Mouse (Mus musculus) cerebellum, postnatal 14 days (tissue): ENCODE results near the gene Vpreb3.
A peak's percentile ranks its signal among the peaks of the same experiment; 100 is the strongest.

Source experiments
- DNase-seq, 2 experiments: peaks; one replicate each; pipeline ENCODE4 v3.0.0; 2021; ENCODE audit warnings: mixed read lengths in 2 of 2

The Vpreb3 gene

DNA sequence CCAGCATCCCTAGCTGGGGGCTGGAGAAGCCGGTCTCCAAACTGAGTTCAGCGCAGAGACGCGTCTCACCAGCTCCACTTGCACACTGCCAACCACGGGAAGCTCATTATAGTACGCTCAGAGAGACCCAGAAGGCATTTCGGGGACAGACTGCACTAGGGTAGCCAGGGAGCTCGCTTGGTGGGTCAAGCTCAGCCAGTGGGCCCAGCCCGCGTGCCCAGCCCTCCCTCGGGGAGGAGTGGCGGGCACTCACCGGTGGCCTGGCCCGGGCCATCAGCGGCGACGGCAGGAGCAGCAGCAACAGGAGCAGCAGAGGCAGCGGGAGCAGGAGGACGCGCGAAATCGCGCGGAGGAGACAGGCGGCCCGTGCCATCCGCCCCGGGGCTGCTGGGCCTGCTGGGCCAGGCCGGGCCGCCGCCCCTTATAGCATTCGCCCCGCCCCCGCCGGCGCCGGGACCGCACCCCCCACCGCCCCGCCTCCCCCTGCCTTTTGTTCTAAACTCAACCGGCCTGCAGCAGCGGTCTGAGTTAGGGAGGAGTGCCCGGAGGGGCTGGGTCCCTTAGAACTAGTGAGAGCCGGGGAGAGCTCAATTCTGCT, 10.7 kb upstream of the Vpreb3 start:
- peak in 1 of 2 experiments; percentile 27 for DNase-seq

DNA sequence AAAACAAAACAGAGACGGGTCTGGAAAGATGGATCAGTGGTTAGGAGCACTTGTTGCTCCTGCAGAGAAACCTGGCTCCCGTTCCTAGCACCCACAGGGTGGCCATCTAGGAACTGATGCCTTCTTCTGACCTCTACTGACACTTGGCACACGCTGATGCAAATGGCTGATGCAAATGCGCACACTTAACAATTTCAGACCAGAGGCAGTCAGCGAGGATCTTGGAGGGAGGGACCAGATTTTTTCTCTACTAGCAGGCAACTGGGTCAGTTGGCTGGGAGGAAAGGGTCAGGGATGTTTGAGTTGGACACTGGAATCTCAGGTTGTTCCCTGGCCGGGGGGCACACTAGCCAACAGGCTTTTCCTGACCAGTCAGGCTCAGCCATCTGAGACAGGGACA, 10.0 kb upstream of the Vpreb3 start, which contains the start of gene Chchd10:
Gene Chchd10 (plus strand): TSS at position 240 of the 400 bp plus-strand sequence.
- no peak for DNase-seq

DNA sequence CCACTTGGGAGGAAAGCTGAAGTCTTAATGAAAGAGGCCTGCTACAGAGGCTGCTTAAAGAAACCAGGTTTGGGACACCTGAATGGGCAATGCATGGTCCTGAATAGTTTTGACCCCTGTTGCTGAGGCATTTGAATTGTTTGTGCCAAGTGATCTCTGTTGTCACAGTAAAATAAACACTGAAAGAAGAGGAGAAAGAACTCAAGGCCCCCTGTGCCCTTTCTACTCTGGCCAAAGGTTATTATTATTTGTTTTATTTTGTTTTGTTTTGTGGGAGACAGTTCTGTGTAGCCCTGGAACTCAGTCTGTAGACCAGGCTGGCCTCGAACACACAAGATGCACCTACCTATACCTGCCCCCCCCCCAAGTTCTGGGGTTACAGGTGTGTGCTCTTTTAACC, 7.9 kb upstream of the Vpreb3 start:
- DNase-seq, result no peak

DNA sequence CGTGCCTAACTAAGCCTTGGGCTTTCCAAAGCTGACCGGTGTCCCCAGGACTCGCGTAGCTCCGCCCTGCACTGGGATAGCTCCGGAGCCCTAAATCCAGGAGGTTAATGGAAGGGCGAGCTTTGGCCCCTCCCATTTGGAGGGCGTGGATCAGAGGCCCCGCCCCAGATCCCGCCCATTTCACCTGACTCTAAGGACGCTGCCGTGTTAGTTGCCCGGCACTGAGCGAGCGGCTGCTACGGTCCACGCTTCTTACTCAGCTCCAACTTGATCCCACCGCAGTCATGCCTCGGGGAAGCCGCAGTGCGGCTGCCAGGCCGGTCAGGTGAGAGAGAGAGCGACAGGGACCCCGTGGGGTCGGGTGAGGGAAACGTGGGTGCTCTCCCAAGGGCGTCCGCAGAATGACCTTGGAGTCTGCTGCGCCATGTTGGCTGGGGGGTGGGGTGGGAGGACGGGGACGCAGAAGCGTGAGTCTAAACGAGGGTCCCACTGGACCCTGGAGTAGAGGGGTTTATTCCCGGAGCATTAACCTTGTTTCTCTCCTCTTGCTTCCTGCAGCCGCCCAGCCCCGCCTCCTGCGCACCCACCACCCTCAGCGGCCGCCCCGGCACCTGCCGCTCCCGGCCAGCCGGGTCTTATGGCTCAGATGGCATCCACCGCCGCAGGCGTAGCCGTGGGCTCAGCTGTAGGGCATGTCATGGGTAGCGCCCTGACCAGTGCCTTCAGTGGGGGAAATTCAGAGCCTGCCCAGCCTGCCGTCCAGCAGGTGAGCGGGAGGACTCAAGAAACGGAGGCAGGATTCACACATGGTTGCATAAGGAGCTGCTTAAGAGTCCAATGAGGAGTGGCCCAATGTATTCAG, 6.9 kb upstream of the Vpreb3 start, which contains the start of gene Mmp11:
Gene Mmp11 (minus strand): TSS at position 817 of the 862 bp plus-strand sequence.
- peak; percentile 86 to 88 for DNase-seq

DNA sequence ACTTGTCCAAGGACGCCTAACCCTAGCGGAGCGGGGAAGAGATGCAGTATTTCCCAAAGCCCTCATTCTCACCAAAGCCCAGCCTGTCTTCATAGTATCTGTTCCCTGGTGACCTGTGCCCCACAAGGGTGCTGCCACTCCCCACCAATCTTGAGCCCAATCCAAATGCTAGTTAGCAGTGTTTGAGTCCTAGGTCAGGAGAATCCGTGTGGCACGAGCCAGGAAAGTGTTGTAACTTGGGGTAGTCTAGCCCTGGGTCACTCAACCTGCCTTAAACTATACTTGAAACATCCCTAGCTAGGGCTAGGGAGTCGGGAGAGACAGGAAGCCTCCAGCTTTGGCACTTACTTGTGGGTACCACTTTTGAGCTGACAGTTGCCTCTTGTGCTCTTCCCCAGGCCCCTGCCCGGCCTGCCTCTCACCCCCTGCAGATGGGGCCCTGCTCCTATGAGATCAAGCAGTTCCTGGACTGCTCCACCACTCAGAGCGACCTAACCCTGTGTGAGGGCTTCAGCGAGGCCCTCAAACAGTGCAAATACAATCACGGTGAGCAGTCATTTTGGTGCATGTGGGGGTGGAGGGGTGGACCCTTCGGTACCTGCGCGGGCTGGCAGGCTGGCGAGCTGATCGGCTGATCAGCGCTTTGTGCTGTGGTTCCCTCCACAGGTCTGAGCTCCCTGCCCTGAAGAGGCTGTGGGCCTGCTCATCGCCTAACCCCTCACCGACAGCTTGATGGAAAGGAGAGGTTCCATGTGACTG, 5.8 kb upstream of the Vpreb3 start:
- no peak for DNase-seq

DNA sequence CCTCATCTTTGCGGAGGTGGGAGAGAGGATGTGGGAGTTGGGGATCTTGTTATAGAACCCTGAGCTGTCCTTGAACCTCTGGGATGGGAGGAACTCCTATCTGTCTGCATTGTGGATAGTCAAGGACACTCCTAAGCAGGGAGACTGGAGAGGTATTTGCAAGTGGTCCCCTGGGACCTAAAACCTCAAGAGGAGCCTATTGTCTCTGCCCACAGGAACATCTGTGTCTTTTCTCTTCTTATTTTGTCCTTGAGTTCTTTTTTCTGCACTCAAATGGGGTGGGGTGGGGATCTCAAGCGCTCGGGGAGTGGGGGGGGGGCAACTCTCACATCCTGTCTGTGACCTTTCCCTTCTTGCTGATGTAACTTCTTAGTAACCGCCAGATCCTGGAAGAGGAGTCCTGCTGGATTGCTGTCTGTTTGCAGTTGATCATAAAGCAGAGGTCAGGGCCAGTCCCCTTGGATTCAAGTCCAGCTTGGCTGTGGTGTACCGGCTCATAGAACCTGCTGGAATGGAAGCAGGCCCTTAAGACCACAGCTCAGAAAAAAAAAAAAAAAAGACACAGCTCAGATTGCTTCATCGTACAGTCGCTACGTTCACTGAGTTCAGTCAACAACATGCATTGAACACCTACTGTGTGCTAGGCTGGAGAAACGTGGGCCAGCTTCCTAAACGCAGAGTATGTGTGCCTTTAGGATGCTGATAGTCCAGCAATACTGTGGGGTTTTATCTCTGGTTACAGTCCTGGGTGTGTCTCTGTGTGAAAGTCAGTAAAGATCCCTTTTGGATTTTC, 4.8 kb upstream of the Vpreb3 start:
- DNase-seq, result no peak

DNA sequence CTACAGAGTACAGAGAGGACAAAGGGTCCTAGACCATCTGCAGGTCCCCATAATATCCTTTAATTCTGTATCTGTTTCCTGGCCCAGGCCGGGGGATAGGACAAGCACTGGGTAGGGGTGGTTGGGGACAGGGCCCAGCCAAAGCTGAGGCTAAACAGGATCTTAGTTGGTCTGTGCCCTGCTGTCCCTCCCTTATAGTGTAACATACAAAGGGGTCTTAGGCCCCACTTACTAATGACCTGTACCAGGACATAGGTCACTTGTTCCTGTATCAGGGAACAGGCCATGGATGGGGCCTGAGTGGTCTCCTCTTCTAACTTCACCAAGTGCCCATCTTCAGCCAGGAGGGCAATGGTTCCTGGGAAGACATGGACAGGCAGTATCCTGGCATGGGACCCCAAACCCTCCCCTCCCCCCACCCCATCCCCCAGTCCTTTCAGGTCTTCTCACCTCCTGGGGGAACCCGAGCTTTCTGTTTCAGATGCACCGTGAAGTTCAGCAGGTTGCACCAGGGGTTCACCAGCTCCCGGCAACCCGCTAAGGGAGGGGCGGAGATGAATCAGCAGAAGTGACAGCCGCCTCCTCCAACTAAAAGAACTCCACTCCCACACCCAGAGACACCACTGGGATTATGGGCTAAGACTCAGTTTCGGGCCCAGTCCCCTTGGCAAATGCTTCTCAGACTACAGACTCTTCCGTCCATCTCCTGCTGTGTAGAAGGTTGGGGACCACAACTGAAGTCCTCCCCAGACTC, 3.2 kb upstream of the Vpreb3 start:
- no peak for DNase-seq

DNA sequence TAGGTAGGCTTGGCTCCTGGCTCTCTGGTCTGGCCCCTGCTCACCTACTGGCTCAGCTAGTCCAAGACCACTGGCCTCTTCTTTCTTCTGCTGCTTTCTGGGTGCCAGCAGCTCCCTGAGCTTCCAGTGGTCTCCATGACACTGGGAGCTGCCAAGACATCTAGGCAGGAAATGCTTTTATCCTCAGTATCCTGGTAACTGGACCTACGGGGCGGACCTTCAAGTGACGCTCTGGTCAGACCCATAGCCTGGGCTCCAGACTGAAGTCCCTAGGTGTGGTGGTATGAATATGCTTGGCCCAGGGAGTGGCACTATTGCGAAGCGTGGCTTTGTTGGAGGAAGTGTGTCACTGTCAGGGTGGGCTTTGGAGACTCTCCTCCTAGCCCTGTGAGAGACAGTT, 2.3 kb upstream of the Vpreb3 start, which contains the start of gene Gm867:
Gene Gm867 (minus strand): TSS at position 153 of the 400 bp plus-strand sequence.
- no peak for DNase-seq

DNA sequence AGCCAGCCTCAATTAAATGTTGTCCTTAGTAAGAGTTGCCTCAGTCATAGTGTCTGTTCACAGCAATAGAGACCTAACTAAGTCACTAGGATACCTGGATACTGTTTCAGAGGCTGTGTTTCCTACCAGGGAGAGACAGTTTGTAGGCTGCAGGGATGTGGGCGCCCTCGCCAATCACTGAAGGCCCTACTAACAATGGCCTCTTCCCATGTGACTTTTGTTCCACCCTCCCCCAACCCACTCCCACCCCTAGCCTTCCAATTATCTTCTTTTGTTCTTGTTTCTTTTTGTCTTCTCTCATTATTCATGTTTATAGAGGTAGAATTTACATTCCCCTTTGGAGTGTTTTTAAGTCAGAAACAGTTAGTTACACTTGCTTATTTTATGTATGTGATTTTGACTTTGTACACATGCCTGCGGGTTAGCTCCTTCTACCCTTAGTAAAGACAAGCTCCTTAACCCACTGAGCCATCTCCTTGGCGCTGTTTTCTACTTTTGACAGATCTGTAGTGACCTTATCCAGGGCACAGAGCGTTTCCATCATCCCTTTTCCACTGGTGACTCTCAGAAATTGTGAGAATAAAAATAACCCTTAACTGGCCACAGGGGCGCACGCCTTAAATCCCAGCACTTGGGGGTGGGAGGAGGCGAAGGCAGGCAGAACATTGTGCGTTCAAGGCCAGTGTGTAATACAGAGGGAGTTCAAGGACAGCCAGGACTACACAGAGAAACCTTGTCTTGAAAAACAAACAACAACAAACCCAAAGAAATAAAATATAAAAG, 1.6 kb upstream of the Vpreb3 start:
- no peak for DNase-seq

DNA sequence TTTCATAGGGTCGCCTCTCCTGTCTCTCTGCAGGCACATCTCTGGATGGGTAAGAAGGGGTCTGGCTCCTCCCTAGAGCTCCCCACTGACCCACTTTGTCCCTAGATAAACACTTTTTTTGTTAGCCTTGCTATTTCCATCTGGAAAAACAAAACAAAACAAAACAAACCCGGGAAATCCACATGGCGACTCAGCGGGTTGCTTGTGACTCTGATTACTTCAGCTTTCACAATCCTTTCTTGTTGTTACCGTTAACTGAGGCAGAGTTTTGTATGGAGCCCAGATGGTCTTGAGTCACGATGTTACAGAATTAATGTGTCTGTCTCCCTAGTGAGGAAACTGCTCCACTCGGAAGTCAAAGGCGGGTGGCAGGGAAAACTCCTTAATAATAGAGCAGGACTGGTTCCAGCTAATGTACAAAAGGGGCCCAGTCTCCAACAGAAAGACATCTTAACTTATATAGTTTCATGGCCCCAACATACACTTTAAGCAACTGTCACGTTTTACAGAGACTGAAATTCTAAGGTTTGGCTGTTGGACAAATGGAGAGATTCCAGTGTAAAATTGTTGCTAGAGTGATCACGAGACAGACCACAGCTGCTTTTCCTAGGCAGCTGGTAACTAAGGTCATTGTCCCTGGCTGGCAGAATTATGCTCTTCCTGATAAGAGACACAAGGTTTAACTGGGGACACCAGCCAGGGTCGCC, 1.4 kb downstream of the Vpreb3 start:
- no peak for DNase-seq

DNA sequence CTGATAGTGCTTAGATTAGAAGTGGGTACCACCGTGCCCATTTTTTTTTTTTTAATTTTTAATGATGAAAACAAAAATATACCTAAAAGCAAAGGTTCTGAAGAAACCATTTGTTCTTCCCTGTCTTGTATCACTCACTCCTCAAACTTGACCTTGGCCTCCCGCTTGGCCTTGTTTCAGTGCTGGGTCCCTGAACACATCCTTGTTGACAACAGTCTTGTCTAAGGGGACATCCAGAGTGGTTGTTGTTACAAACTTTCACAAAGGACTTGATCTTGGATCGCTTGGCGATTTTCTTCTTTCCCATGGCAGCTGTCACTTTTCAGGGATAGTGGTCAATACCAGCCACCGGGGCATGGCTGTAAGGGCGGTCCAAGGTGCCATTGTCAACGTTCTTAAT, 2.4 kb downstream of the Vpreb3 start:
- DNase-seq, result peak in 1 of 2 experiments; percentile 1

DNA sequence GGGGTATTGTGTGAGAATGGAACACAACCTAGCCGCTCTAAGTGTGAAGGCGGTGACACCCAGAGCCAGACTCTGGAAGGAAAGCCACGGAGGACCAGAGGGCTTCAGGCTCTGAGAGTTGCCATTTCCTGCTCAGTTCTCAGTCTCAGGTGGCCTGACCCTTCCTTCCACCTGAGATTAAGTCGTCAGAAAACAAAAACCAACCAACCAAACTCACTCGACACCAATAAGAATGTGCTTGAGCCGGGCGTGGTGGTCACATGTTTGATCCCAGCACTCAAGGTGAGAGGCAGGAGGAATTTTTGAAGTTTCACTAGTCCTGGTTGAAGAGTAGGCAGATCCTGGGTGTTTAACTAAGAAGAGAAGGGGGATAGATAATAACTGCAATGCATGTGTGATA, 3.0 kb downstream of the Vpreb3 start:
- DNase-seq, result peak in 1 of 2 experiments; percentile 1

DNA sequence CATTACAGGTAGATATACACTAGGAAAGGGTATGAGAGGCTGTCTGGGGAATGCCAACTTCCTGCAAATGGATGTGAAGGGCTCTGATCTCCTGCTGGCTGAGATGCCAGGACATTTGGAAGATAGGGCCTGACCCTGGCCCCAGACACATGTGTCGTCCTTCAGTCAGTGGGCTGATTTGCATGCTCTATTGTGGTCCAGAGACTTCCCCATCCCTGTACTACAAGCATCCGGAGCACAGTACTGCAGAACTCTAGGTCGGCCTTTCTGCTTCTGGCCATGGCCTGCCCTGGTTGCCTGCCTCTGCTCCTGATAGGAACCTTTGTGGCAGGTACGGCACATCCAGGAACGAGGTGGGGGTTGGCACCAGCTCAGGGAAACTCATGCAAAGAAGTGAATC, 5.2 kb downstream of the Vpreb3 start:
- no peak for DNase-seq

DNA sequence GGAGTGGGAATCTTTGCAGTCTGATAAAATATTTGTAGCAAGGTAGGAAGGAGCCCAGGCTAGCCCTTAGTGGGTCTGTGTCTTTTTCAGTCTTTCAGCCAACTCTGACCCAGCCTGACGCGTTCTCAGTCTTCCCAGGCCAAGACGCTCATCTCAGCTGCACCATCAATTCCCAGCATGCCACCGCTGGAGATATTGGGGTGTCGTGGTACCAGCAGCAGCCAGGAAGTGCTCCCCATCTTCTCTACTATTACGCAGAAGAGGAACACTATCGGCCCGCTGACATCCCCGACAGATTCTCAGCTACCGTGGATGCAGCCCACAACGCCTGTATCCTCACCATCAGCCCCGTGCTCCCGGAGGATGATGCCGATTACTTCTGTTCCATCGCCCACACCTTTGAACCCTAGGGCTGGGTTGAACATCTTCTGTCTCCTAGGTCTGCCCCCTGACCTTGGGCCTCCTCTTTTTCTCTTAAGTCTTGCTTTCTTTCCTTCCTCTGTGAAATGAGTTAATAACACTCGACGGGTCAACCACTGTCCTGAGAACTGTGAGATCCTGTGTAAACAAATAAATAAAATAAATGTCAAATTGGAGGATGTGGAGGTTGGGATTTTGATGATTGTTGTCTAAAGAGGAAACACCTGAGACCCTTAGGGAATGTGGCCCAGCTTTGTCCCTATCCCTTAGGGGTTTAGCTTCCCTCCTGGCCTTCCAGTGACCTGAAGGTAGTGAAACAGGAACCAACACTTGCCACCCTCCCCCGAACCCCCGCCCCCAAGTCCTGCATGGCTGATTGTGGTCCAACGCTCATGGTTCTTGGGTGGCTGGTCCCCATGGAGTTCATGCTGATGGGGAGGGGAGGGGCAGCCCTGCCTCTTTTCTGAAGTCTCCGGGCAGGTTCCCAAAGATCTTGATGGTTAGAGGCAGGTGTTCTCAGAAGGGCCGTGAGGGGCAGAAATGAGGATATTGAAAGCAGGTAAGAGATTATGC, 6.5 kb downstream of the Vpreb3 start:
- no peak for DNase-seq

DNA sequence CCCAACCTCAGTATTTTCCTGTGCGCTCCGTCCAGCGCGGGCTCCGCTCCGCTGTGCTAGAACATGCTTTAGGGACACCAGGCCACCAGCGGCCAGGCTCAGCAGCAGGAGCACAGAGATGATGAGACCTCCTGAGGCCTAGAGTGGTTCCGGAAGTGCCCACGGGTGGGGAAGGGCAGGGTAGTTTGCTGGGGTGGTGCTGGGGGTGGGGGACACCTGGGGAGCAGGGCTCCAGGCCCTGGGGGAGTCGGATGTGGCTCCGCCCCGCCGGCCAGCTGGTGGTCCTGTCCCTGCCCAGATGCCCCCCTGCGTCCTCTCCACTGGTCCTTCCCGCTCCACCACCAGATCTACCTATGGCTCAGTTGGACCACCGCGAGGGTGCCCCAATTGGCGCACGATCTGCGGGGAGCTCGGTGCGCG, 7.9 kb downstream of the Vpreb3 start:
- DNase-seq, result peak; percentile 31 to 38

DNA sequence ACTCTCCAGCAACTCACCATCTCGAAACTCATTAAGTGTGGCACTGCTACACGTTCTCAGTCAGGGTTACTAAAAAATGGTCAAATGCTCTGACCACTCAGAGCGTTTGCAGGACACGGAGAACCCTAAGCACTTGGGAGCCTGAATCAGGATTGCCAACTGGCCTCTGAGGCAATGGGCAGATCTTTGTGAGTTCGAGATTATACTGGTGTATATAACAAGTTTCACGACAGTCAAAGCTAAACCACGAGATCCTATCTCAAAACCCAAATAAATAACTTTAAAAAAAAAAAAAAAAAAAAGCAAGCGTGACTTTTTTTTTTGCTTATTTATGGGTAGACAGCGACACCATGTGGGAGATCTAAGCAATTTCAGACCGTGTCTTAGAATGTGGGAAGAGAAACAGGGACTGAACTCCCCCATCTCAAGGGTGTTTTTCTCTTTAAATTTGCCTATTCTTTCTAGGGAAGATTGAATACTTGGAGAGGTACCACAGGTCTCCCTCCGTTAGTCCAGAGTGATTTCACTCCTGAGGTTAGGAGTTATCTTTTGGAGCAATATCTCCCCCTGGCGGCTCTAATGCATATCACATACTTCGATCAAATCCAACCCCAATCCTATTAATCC, 8.7 kb downstream of the Vpreb3 start:
- DNase-seq, result peak; percentile 73

DNA sequence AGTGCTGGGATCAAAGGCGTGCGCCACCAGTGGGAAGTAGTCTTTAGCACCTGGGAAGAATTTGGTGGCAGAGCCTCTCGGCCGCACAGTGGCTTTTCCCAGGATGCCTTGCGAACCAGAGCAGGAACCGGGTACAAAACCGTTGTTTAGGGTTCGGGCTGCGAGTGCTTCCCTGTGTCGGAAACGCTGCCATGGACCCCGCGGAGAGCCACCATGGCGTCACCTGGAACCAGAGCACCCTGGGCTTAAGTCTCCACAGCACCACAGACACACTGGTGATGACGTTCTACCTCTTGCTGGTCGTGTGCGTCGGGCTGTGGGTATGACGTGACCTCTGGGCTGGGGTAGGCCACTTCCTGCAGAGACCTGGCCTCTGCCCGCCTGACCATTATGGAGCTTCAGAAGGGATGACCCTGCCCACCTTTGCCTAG, 11.5 kb downstream of the Vpreb3 start, which contains the start of gene Gm5134:
Gene Gm5134 (plus strand): TSS at position 134 of the 431 bp plus-strand sequence.
- no peak for DNase-seq

DNA sequence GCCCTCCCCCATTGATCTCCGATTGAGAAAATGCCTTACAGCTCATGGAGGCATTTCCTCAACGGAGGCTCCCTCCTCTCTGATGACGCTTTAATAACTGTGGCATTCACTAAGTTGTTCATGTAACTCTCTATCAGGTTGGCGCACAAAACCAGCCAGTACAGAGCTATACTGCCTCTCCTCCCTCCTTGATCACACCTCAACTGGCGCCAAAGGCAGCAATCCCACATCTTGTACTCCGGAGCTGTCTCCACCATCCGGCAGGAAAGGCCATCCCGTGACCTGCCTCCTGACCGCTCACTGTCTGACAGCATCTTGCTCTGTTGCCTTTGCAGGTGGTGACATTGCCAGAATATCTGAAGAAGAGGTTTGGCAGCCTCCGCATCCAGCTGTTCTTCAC, 31.0 kb downstream of the Vpreb3 start:
- DNase-seq, result no peak
